34 mouse cellular contexts compared by ENCODE assay signal in the genomic region with DNA sequence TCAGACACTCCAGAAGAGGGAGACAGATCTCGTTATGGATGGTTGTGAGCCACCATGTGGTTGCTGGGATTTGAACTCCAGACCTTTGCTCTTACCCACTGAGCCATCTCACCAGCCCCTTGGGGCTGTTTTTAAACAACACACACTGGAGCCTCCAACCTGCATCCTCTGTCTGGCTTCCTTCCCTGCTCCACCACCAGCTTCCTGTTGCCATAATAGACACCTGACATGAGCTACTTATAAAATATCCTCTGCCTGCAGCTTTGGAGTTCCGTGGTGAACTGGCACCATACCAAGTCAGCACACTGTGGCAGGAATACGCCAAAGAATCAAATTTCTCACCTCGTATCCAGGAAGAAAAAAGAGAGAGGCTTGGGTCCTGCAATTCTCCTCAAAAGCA. TPM values are rescaled to one million over a fixed set of nuclear protein-coding genes. Genes with fewer than 3 reads are reported as not detected.
DNase-seq lines count a peak whose midpoint lies in the region; ATAC-seq and TF ChIP-seq lines count a peak whose summit lies in the region.
"Had no signal": no experiment of that assay in that cellular context is flagged by ENCODE, and none has a peak within 500 bp of the region (broad histone marks: within the 10 kb centered on the region; RNA-seq: fewer than 3 reads in every experiment).

No protein-coding gene starts in this region.

- H3K4me3 ChIP-seq in midbrain, postnatal 0 days (ENCODE audit: low read depth, low read length): no peak overlapping the region
- H3K4me3 ChIP-seq in midbrain, embryonic 10.5 days: no peak overlapping the region
- H3K4me3 ChIP-seq: embryonic facial prominence, embryonic 12.5 days; embryonic facial prominence, embryonic 15.5 days; forebrain, embryonic 15.5 days; hindbrain, embryonic 12.5 days; hindbrain, embryonic 15.5 days had no signal

- no peaks in the 10 kb centered on the region for H3K36me3 ChIP-seq in midbrain, postnatal 0 days (ENCODE audit: insufficient read depth, low read length)
- no peaks in the 10 kb centered on the region for H3K36me3 ChIP-seq in midbrain, embryonic 10.5 days
- H3K36me3 ChIP-seq: embryonic facial prominence, embryonic 12.5 days; embryonic facial prominence, embryonic 15.5 days; forebrain, embryonic 15.5 days; G1E; hindbrain, embryonic 12.5 days; hindbrain, embryonic 15.5 days had no signal

- no peak overlapping the region for H3K4me2 ChIP-seq in midbrain, postnatal 0 days (ENCODE audit: low read depth, low read length, poor library complexity, severe bottlenecking)
- H3K4me2 ChIP-seq: embryonic facial prominence, embryonic 12.5 days; embryonic facial prominence, embryonic 15.5 days; forebrain, embryonic 15.5 days; heart, embryonic 11.5 days; hindbrain, embryonic 12.5 days had no signal

- 0 out of 2 replicates have a peak, but pooled peaks have one; percentile 7 for TF ChIP-seq CTCF in midbrain, postnatal 0 days (IDR thresholded peaks at IDR 0.05)

- 67% methylated on average over 4 of the region's 4 CpGs for WGBS in midbrain, postnatal 0 days
- 78% methylated on average over 4 of the region's 4 CpGs for WGBS in midbrain, embryonic 10.5 days

- DNase-seq in cerebellum, adult 11-12 months: peak; percentile 58
- no peak for DNase-seq in cerebellum, postnatal 36 days
- peak; percentile 60 for DNase-seq in cerebellum, adult 9-11 months
- DNase-seq in cerebellum, adult 8-10 months: no peak
- DNase-seq in midbrain, postnatal 0 days (ENCODE audit: low spot score): no peak
- no peak for DNase-seq in midbrain, embryonic 10.5 days (ENCODE audit: low spot score)
- DNase-seq in cerebellum, postnatal 14 days: peak; percentile 16 to 25
- no peak for DNase-seq in layer of hippocampus, adult 9-10 months (ENCODE audit: low spot score)
- DNase-seq: adrenal gland, postnatal 10 days; adrenal gland, postnatal 36 days; B cell, adult 2 months; gastrocnemius, postnatal 14 days; heart, adult 11 months; kidney, adult 2 months had no signal

- no peaks in the 10 kb centered on the region for H3K27me3 ChIP-seq in midbrain, postnatal 0 days (ENCODE audit: insufficient read depth, low read length)
- H3K27me3 ChIP-seq in midbrain, embryonic 10.5 days (ENCODE audit: low read depth, poor library complexity, severe bottlenecking): peaks cover 33% of the 10 kb centered on the region
- H3K27me3 ChIP-seq: forebrain, embryonic 15.5 days; hindbrain, embryonic 15.5 days had no signal

- no peak overlapping the region for H3K9ac ChIP-seq in midbrain, postnatal 0 days (replicated peaks; ENCODE audit: low read length, poor library complexity, severe bottlenecking)
- H3K9ac ChIP-seq: embryonic facial prominence, embryonic 12.5 days; embryonic facial prominence, embryonic 15.5 days; forebrain, embryonic 15.5 days; hindbrain, embryonic 12.5 days; hindbrain, embryonic 15.5 days had no signal

- no peak overlapping the region for H3K27ac ChIP-seq in midbrain, postnatal 0 days (ENCODE audit: low read depth, low read length)
- no peak overlapping the region for H3K27ac ChIP-seq in midbrain, embryonic 10.5 days (replicated peaks)
- H3K27ac ChIP-seq: embryonic facial prominence, embryonic 12.5 days; embryonic facial prominence, embryonic 15.5 days had no signal

- H3K9me3 ChIP-seq in midbrain, postnatal 0 days (ENCODE audit: low read length): no peaks in the 10 kb centered on the region
- H3K9me3 ChIP-seq in midbrain, embryonic 10.5 days (replicated peaks): no peaks in the 10 kb centered on the region
- H3K9me3 ChIP-seq: embryonic facial prominence, embryonic 12.5 days; embryonic facial prominence, embryonic 15.5 days; forebrain, embryonic 15.5 days; G1E; hindbrain, embryonic 12.5 days; hindbrain, embryonic 15.5 days had no signal

- peaks cover 25% of the 10 kb centered on the region for H3K4me1 ChIP-seq in midbrain, postnatal 0 days (ENCODE audit: insufficient read depth, low read length)
- H3K4me1 ChIP-seq in midbrain, embryonic 10.5 days: peaks cover 27% of the 10 kb centered on the region

- ATAC-seq in midbrain, postnatal 0 days (ENCODE audit: low FRiP score): no peak
- ATAC-seq: intestine, postnatal 0 days; Patski had no signal

RNA-seq across cellular contexts. Expression of a gene that starts 4.0 kb away (rescaled TPM):
- 321 and 367 TPM in 2 replicates for total RNA-seq in midbrain, postnatal 0 days (2014; rRNA removed)
- polyA plus RNA-seq in midbrain, postnatal 0 days (2015; fragmentation: Nextera tagmentation; extraction: Ambion mirVana): 23.1 and 23.3 TPM in 2 replicates
- 0.29 TPM in 1 of 2 replicates, not detected in the other for polyA plus RNA-seq in midbrain, embryonic 10.5 days (2016; fragmentation: Nextera tagmentation; extraction: Ambion mirVana)
- total RNA-seq: CH12.LX; common myeloid progenitor, adult 5-6 weeks; hematopoietic stem cell, adult 5-6 weeks had no signal
- polyA plus RNA-seq: G1E, Patski had no signal

RNA-seq across cellular contexts. Expression of a gene that starts 25.7 kb away (rescaled TPM):
- 134 and 162 TPM in 2 replicates for total RNA-seq in midbrain, postnatal 0 days (2014; rRNA removed)
- polyA plus RNA-seq in midbrain, postnatal 0 days (2015; fragmentation: Nextera tagmentation; extraction: Ambion mirVana): 33.8 and 40.6 TPM in 2 replicates
- polyA plus RNA-seq in midbrain, embryonic 10.5 days (2016; fragmentation: Nextera tagmentation; extraction: Ambion mirVana): 3.5 and 9.7 TPM in 2 replicates
- total RNA-seq: gastrocnemius, postnatal 4 days; hematopoietic stem cell, adult 5-6 weeks had no signal
- polyA plus RNA-seq: G1E; heart, postnatal 0 days had no signal

RNA-seq across cellular contexts. Expression of a gene that starts 26.2 kb away (rescaled TPM):
- total RNA-seq in midbrain, postnatal 0 days (2014; rRNA removed): 268 and 323 TPM in 2 replicates
- 365 and 367 TPM in 2 replicates for polyA plus RNA-seq in midbrain, postnatal 0 days (2015; fragmentation: Nextera tagmentation; extraction: Ambion mirVana)
- polyA plus RNA-seq in midbrain, embryonic 10.5 days (2016; fragmentation: Nextera tagmentation; extraction: Ambion mirVana): 375 and 418 TPM in 2 replicates

RNA-seq across cellular contexts. Expression of a gene that starts 41.8 kb away (rescaled TPM):
- 0.09 TPM in 1 of 2 replicates, not detected in the other for total RNA-seq in midbrain, postnatal 0 days (2014; rRNA removed)
- polyA plus RNA-seq in midbrain, postnatal 0 days (2015; fragmentation: Nextera tagmentation; extraction: Ambion mirVana): not detected in 2 replicates
- polyA plus RNA-seq in midbrain, embryonic 10.5 days (2016; fragmentation: Nextera tagmentation; extraction: Ambion mirVana): 0.07 TPM in 1 of 2 replicates, not detected in the other
- total RNA-seq: adrenal gland, adult 18-20 months; adrenal gland, postnatal 36 days; common myeloid progenitor, adult 5-6 weeks; gastrocnemius, postnatal 14 days; heart, adult 8-10 months; heart, postnatal 25 days; hematopoietic stem cell, adult 5-6 weeks had no signal
- polyA plus RNA-seq: embryonic facial prominence, embryonic 12.5 days; forebrain, embryonic 11.5 days; forebrain, embryonic 15.5 days; G1E; heart, embryonic 11.5 days; heart, embryonic 14.5 days; heart, postnatal 0 days; hindbrain, embryonic 12.5 days; hindbrain, embryonic 15.5 days; intestine, embryonic 14.5 days; Patski had no signal

RNA-seq across cellular contexts. Expression of a gene that starts 52.2 kb away (rescaled TPM):
- total RNA-seq in midbrain, postnatal 0 days (2014; rRNA removed): 0.11 TPM in 1 of 2 replicates, not detected in the other
- polyA plus RNA-seq in midbrain, postnatal 0 days (2015; fragmentation: Nextera tagmentation; extraction: Ambion mirVana): 0.10 and 0.21 TPM in 2 replicates
- polyA plus RNA-seq in midbrain, embryonic 10.5 days (2016; fragmentation: Nextera tagmentation; extraction: Ambion mirVana): 0.10 and 0.20 TPM in 2 replicates
- total RNA-seq: common myeloid progenitor, adult 5-6 weeks; gastrocnemius, postnatal 4 days; hematopoietic stem cell, adult 5-6 weeks had no signal
- polyA plus RNA-seq: G1E, Patski had no signal

Comparison
In these comparisons a context has a peak if more than half of its experiments do, and no peak if none do; other contexts are left out.
1. DNase-seq: peak in cerebellum, adult 11-12 months (single experiment), cerebellum, adult 9-11 months (single experiment) and cerebellum, postnatal 14 days (2 of 2); none in cerebellum, postnatal 36 days (0 of 2), cerebellum, adult 8-10 months (single experiment), midbrain, postnatal 0 days (single experiment), midbrain, embryonic 10.5 days (single experiment) and layer of hippocampus, adult 9-10 months (single experiment).
2. RNA of a gene that starts 4.0 kb away (polyA plus RNA-seq): 23.1 to 23.3 TPM in midbrain, postnatal 0 days; 0.29 TPM in midbrain, embryonic 10.5 days; every median in the first group is over 10 times any median in the second.